Mouse (Mus musculus) adrenal gland, postnatal 14 days (tissue): ENCODE results near the gene Il1rapl2. TPM values are rescaled to one million over a fixed set of nuclear protein-coding genes. Genes with fewer than 3 reads are reported as not detected.
"Not testable (repeated sequence)": the region's sequence is repeated elsewhere in the genome, so short reads cannot be mapped to it uniquely, and the experiment has no call there.

Source experiments
- DNase-seq: peaks from one replicate; pipeline ENCODE4 v3.0.0; 2021; ENCODE audit warnings: mixed read lengths
- total RNA-seq: library from RNA; stranded (reverse); gene quantifications from 2 replicates; pipeline ENCODE4 v1.2.3, GENCODE M21; 2021

Il1rapl2 gene
- total RNA-seq, 1 experiment from 2014 or later = 0.11 TPM

DNA sequence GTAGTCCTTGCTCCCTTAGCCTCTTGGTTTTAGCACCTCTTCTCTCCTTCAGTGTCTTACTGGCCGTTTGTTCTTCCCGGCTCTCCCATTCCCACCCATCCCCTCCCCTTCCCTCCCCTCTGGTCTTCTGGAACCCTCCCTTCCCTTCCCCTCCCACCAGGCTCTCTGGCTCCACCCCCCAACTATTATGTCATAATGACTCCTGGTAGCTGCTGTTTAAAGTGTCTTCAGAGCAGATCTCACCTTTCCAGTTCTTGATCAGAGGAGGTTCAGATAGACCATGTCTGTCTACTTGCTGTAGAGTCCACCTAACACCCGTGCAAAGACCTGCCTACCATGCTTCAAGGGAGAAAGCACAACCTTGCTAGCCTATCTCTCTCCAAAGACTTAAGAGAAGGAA, 639.1 kb downstream of the Il1rapl2 start, which contains the start of gene Tex13a:
TSS of gene Tex13a (minus strand) at position 101 of the 400 bp plus-strand sequence.
- DNase-seq = no peak

DNA sequence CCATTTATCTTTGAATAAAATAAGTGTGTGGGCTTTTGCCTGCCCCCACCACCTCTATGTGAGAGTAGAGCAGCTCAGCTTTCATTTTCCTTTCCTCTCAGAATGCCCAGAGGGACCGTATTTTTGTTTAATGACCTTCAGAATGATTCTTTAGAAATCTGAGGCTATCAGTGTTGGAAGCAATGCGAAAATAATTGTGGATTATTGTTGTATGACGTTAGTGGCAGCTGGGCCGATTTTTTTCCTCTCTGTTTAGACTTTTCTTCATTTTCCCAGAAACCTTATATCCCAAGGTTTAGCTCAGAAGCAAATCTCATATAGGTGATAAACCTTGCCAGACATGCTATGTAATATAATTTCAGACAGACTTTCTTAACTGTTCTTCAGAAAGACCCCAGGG, 664.2 kb downstream of the Il1rapl2 start:
- DNase-seq = no peak

DNA sequence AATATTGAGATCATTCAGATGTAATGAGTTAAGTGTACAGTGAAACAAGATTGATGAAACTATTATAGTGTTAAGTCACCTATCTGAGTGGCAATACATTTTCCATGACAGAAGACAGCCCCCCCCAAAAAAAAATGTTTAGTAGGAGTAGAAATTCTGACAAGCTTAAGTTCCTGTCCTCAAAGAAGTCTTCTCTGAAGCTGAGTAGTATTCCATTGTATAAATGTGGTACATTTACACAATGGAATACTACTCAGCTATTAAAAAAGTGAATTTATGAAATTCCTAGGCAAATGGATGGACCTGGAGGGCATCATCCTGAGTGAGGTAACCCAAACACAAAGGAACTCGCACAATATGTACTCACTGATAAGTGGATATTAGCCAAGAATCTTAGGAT, 778.3 kb downstream of the Il1rapl2 start:
- not testable (repeated sequence) for DNase-seq

DNA sequence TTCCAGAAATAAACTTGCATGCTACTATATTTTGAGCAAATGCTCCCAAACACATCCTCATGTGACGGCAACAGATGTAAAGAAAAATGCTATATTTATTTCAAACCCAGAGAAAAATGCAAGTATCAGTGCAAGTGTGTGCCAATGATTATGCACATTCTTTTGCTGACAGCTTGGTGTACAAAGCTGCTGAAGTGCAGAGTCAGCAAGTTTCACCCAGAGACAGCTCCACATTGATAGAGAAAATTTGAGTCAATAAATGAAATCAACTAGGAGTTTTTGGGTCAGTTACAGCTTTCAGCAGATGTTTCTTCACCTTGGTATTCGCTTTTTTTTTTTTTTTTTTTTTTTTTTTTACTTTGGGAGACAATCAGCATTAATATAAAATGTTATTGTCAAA, 863.4 kb downstream of the Il1rapl2 start:
- DNase-seq = no peak

DNA sequence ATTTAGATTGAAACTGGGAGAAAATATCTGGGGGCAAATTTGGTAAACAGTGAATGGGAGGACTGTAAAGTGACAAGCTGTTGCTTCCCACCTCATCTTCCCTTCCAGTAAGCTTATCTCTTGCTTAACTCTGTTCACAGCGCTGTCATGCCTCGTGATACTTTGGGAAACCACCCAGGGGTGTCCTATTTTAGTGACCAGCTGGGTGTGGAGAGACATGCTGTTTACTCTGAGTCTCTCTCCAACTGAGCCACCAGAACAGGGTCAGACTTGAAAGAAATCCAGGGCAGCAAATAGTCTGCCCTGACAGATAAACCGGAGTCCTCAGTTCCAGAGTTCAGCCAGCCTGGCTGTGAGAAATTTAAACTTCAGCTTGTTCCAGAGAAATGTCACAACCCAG, 867.5 kb downstream of the Il1rapl2 start:
- DNase-seq = no peak

DNA sequence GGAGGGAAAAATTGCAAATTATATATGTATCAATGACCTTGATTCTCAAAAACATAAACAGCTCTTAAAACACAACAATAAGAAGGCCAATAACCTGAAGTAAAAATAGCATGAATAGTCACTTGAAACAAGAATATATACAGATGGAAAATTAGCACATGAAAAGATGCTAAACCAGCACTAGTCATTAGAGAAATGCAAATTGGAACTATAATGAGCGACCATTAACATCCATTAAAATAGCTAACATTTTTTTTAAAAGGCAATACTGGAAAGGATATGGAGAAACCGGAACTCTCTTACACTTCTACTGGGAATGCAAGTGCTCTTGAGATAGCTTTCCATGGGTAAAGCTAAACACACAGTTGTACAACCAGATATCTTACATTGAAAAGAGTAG, 879.4 kb downstream of the Il1rapl2 start:
- no peak for DNase-seq

DNA sequence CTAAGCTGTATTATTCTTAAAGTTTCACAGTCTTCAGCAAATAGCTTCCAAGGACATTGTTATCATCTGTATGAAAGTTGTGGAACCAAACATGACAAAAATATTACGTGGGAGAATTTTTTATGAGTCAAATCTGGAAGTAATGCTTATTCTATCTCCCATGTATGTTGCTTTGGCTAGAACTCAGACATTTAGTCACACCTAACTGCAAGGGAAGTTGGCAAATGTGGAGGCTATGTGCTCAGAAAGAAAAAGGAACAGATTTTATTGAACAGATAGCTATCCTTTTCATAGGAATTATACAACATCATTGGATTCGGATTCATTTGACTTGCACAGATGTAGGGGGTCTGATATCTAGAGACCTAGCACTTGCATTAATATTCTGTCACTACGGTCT, 908.1 kb downstream of the Il1rapl2 start:
- no peak for DNase-seq

DNA sequence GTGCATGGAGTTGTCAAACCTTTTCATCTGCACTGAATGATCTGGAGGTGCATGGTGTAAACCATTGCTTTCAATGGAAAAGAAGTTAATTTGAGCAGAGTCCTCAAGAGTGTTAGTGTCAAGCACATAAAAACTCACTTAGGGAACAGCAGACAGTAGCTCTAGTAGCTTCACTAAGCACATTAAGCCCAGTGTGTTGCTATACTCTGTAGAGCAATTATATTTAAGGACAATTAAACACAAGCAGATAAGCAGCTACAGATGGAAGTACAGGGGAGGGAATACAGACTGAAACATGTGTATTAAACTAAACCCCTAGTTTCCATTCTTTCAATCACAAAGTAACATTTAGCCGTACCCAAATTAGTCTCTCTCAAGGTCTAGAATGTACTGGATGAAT, 930.1 kb downstream of the Il1rapl2 start:
- no peak for DNase-seq

DNA sequence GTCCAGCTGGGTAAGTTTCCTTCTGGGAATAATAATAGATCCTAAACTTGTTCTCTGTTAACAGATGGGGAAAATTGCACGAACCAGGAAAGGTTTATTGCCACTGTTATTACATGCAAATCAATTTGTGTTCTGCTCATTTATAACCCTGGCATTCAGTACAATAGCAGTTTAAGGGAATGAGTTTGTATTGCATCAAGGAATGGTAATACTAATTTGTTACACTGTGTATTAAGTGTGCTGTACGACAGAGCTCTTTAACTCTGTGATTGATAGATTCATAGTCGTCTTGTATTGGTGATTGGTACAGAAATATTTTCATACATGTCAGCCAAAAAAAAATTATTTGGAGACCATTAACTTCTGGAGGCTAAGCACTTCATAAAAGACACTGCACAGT, 934.6 kb downstream of the Il1rapl2 start:
- DNase-seq = no peak

DNA sequence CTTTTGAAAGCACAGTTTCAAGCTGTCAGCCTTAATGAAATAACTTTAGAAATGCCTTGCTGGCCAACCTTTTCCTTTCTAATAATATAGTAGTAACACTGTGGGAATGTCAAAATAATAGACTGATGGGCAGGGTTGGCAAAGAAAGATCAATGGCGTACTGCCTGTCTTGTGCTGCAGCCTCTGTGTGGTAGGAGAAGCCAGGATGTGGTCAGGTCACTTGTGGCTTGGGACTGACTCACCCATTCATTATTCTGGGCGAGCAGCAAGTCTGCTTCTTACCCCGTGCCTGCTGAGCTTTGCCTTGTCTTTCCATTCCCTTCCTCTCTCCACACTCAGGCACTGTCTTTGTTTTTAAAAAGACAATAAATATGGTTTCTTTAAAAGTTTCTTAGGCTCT, 1049.7 kb downstream of the Il1rapl2 start:
- no peak for DNase-seq

DNA sequence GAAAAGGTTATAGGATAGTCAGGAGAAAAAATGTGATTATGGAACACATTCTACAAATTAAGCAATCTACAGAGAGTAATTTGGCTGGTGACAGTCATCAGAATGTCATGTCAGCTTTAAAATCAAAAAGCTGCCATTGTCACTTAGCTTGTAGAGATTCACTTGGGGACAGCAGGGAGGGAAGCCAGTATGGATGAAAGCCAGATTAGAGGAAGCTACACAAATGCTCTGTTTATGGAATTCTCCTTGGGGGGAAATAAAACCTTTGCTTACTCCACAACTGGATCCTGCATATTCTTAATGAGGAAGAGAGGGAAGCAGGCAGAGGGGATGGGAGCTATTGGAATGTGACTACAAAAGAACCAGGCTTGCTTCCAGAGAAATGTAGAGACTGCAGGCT, 1054.9 kb downstream of the Il1rapl2 start:
- DNase-seq = no peak

DNA sequence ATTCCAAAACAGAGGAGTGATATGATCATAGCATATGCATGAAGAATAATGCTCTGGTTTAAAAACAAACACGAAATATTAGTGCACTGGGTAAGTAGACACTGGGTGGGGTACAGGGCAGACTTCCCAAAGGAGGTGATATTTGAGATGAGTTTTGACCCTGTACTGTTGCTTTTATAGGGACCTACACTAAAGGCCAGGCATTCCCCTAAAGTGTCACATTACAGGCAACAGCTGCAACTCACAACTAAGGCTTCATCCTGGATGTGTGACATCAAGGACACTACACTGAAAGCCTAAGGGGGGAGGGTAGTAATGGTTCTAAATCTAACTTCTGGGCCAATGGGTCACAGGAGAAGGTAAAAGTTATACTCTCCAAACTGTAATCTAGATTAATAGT, 1152.0 kb downstream of the Il1rapl2 start:
- DNase-seq = no peak

DNA sequence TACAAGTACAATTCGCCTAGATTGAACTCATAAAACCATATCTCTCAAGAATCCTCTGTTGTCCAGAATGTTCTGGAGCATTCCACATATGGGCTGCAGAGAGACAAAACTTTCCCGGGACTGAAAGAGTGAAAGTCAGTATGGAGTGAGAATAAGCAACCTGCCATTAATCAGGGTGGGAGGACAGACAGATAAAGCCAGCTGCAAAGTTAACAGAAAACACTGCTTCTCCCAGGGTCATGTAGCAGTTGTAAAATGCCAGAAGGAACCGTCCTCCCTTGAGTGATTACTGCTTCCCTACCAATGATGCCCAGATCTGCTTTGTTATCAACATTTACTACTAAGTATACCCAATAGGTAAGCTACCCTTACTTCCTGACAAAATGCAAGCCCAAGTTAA, 1230.5 kb downstream of the Il1rapl2 start:
- no peak for DNase-seq

DNA sequence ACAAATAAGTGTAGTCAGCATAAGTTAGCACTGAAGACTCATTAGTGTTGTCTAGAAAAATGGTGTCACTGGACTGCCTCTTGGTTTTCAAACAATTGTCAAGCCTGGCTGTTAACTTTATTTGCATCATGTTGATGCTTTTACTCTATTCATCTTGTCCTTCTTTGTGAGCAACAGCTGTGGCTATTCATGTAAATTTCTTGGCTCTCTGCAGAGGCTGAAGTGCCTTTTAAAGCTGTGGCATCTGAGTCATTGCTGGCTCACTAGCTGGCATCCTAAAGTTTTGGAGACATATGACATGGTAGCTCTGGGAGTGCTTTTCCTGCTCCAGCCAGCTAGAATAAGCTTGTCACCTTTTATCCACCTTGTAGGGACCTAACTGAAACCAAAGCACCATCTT, 1261.5 kb downstream of the Il1rapl2 start:
- no peak for DNase-seq

DNA sequence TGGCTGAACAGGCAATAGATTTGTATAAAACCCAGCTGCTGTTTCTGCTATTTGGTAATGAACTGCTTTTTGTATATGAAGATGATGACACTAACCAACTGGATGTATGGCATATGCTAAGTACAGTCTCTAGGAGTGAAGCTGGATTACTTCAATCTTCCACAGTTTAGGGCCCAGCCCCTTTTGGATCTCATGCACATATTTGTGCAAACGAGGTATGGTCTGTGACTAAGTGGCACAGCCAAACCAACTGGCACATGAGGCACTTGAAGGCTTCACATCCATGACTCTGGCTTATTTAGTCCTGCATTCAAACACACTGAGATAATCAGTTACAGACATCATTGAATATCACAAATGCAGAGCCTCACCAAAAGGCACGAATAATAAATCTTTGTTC, 1263.5 kb downstream of the Il1rapl2 start:
- DNase-seq = no peak

DNA sequence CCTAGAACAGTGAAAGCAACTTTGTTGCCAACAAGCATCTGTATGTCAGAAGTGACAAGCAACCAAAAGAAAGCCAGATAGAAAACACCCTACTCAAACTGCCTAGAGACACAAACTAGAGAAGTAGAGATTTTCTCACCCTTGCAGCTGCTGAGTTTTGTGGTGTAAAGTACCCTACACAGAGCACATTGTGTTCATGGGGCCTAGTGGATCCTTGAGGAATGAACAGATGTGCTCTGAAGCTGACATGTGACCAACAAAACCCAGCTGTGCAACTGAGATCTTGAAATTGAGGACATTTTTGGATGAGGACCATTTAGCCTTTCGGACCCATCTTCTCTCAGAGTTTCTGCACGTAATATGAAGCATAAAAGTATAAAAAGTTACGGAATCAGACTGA, 1268.0 kb downstream of the Il1rapl2 start:
- DNase-seq = no peak
